Mouse (Mus musculus) lung, adult 2 months (tissue): ENCODE data around the gene Olfr125.

Experiments
- CTCF ChIP-seq: fragments of 200-500 bp; IDR thresholded peaks from 2 replicates; pipeline ENCODE4 v1.5.1; 2011; ENCODE audit warnings: mild to moderate bottlenecking, low read length, control low read depth; ENCODE audit not compliant: insufficient read depth
- POLR2A ChIP-seq: fragments of 200-500 bp; IDR thresholded peaks from 2 replicates; pipeline ENCODE4 v1.6.1; 2011; ENCODE audit warnings: low read depth, mild to moderate bottlenecking, control low read depth, low read length, borderline replicate concordance; ENCODE audit errors: extremely low read depth

DNA sequence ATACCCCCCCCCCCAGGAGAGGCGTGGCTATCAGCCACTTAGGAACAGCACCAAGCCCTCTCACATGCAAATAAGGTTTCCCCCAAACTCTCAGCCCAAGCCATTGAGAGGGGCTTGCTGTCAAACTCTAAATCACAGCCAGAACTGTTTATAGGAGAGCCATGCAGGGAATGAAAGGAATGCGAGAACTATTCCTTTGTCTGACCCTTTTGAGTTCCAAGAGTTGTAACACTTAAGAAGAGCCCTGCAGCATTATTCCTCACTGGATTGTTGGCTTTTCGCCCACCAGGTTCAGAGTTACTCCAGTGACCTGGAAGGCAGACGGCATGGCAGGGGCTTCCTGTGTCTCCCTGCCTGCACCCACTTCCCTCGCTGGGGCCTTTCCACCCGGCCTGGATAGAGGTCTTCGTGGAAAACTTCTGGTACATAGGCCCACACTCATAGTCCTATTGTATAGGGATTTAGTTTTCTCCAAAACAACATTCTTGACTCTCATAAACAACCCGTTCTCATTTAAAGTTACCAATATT, 37.0 kb downstream of the Olfr125 start:
- TF ChIP-seq CTCF, result no peak
- no peak for TF ChIP-seq POLR2A
